Mouse (Mus musculus) hindbrain, embryonic 15.5 days (tissue): ENCODE measurements around the gene Gm10322. TPM values are rescaled to one million over a fixed set of nuclear protein-coding genes. Genes with fewer than 3 reads are reported as not detected.

Experiments used
- polyA plus RNA-seq: library from polyadenylated mRNA; unstranded; fragments of >200 nt; fragmentation: Nextera tagmentation; extraction: Ambion mirVana; gene quantifications from 2 replicates; pipeline ENCODE4 v1.2.1, GENCODE M21; 2015

Gene Gm10322
- polyA plus RNA-seq, 1 experiment from 2014 or later: not detected

Other genes starting within 250 kb of the Gm10322 start
- gene Gm10273, start 220.4 kb upstream of the Gm10322 start, polyA plus RNA-seq: 4.0 and 7.9 TPM in 2 replicates
- not detected in 2 replicates for gene Pla2g12b, start 212.4 kb upstream of the Gm10322 start, polyA plus RNA-seq
- 0.18 and 0.40 TPM in 2 replicates for gene Oit3, start 174.3 kb upstream of the Gm10322 start, polyA plus RNA-seq
- 31.7 and 34.6 TPM in 2 replicates for gene Mcu, start 629 bp downstream of the Gm10322 start, polyA plus RNA-seq
- gene Micu1, start 86.4 kb downstream of the Gm10322 start, polyA plus RNA-seq: 79.7 and 80.0 TPM in 2 replicates